Mouse (Mus musculus) left cerebral cortex, postnatal 25 days (tissue): Measurements from ENCODE around the gene Srd5a1. TPM values are rescaled to one million over a fixed set of nuclear protein-coding genes. Genes with fewer than 3 reads are reported as not detected.
"Not testable (repeated sequence)": the region's sequence is repeated elsewhere in the genome, so short reads cannot be mapped to it uniquely, and the experiment has no call there.

Experiments
- DNase-seq, 2 experiments: peaks; one replicate each; pipeline ENCODE4 v3.0.0; 2022; ENCODE audit warnings: low spot score in 2 of 2, mixed read lengths in 1 of 2
- intact Hi-C: fragments of 180-260 bp; cut with DNase I; formaldehyde crosslinking; loops from one replicate; pipeline ENCODE4 v1.15.1; 2025
- total RNA-seq, 2 experiments: library from RNA; stranded (reverse); gene quantifications; 2 replicates each; pipeline ENCODE4 v1.2.3; 2021

Gene Srd5a1
- 10 to 100 TPM; 10.1 to 11.8 TPM for total RNA-seq

GRCm38 (mm10) chr13:69611398-69612174, at the start of gene Srd5a1:
Gene Srd5a1, minus strand, starts transcription at chr13:69611442.
- DNase-seq, result peak; percentile 99 to 100
- intact Hi-C loops, result loop anchor here (2.0 to 5.0 kb wide), 3 partner anchors 49 to 1019 kb away; no protein-coding TSS in a partner anchor

GRCm38 (mm10) chr13:69654508-69654907, 43.3 kb upstream of the Srd5a1 start:
- intact Hi-C loops, result loop anchor here (2.0 to 10.0 kb wide), 2 partner anchors 102 to 1050 kb away; no protein-coding TSS in a partner anchor
- no peak for DNase-seq

GRCm38 (mm10) chr13:69646481-69646880, 35.2 kb upstream of the Srd5a1 start:
- intact Hi-C loops, result no loop called here
- no peak for DNase-seq

GRCm38 (mm10) chr13:69645694-69646423, 34.6 kb upstream of the Srd5a1 start:
- intact Hi-C loops, result no loop called here
- no peak for DNase-seq

- intact Hi-C loops, result no loop called here
- DNase-seq, result peak in 1 of 2 experiments; percentile 27
Measured at GRCm38 (mm10) chr13:69644427-69645166, 33.4 kb upstream of the Srd5a1 start.

- intact Hi-C loops, result no loop called here
- DNase-seq, result no peak
Measured at GRCm38 (mm10) chr13:69643937-69644336, 32.7 kb upstream of the Srd5a1 start.

- intact Hi-C loops, result no loop called here
- DNase-seq, result no peak
Measured at GRCm38 (mm10) chr13:69642656-69643216, 31.5 kb upstream of the Srd5a1 start.

- DNase-seq, result no peak
Measured at GRCm38 (mm10) chr13:69641017-69641416, 29.8 kb upstream of the Srd5a1 start.

GRCm38 (mm10) chr13:69640541-69640940, 29.3 kb upstream of the Srd5a1 start:
- intact Hi-C loops, result no loop called here
- DNase-seq, result no peak

More at GRCm38 (mm10) chr13:69641017-69641416, 29.8 kb upstream of the Srd5a1 start:
- intact Hi-C loops, result no loop called here

- DNase-seq, result no peak
Measured at GRCm38 (mm10) chr13:69640126-69640525, 28.9 kb upstream of the Srd5a1 start.

GRCm38 (mm10) chr13:69639251-69639650, 28.0 kb upstream of the Srd5a1 start:
- intact Hi-C loops, result no loop called here
- DNase-seq, result no peak

More at GRCm38 (mm10) chr13:69640126-69640525, 28.9 kb upstream of the Srd5a1 start:
- intact Hi-C loops, result no loop called here

GRCm38 (mm10) chr13:69638108-69638626, 26.9 kb upstream of the Srd5a1 start:
- no peak for DNase-seq
- intact Hi-C loops, result no loop called here

GRCm38 (mm10) chr13:69637657-69638056, 26.4 kb upstream of the Srd5a1 start:
- DNase-seq, result no peak
- intact Hi-C loops, result no loop called here

- DNase-seq, result no peak
- intact Hi-C loops, result no loop called here
Measured at GRCm38 (mm10) chr13:69636816-69637215, 25.6 kb upstream of the Srd5a1 start.

GRCm38 (mm10) chr13:69636375-69636774, 25.1 kb upstream of the Srd5a1 start:
- DNase-seq, result no peak
- intact Hi-C loops, result no loop called here

GRCm38 (mm10) chr13:69635836-69636235, 24.6 kb upstream of the Srd5a1 start:
- DNase-seq, intact Hi-C loops: not testable (repeated sequence)

- intact Hi-C loops, result no loop called here
- no peak for DNase-seq
Measured at GRCm38 (mm10) chr13:69633988-69634387, 22.7 kb upstream of the Srd5a1 start.

- intact Hi-C loops, result no loop called here
- no peak for DNase-seq
Measured at GRCm38 (mm10) chr13:69633551-69633950, 22.3 kb upstream of the Srd5a1 start.

GRCm38 (mm10) chr13:69631659-69632058, 20.4 kb upstream of the Srd5a1 start:
- intact Hi-C loops, result no loop called here
- no peak for DNase-seq
